Mouse (Mus musculus): ENCODE measurements around the gene Tspoap1.

Gene Tspoap1

GRCm38 (mm10) chr11:87759609-87760005, 734 bp upstream of the Tspoap1 start:
- peak; percentile 62 for DNase-seq

GRCm38 (mm10) chr11:87761181-87761721, 910 bp downstream of the Tspoap1 start:
- no peak for DNase-seq

GRCm38 (mm10) chr11:87761806-87762701, 1.7 kb downstream of the Tspoap1 start:
- DNase-seq: no peak

- DNase-seq: peak; percentile 31
Observed at GRCm38 (mm10) chr11:87762702-87763385, 2.5 kb downstream of the Tspoap1 start.

- peak; percentile 79 for DNase-seq
Observed at GRCm38 (mm10) chr11:87763511-87763987, 3.2 kb downstream of the Tspoap1 start.

GRCm38 (mm10) chr11:87763988-87764876, 3.9 kb downstream of the Tspoap1 start:
- peak; percentile 67 for DNase-seq

GRCm38 (mm10) chr11:87768745-87769144, 8.4 kb downstream of the Tspoap1 start:
- no peak for DNase-seq

GRCm38 (mm10) chr11:87770989-87771388, 10.6 kb downstream of the Tspoap1 start:
- peak; percentile 81 for DNase-seq

GRCm38 (mm10) chr11:87772354-87772753, 12.0 kb downstream of the Tspoap1 start:
- DNase-seq: no peak

GRCm38 (mm10) chr11:87778100-87778765, 17.9 kb downstream of the Tspoap1 start:
- peak; percentile 54 for DNase-seq

GRCm38 (mm10) chr11:87778915-87779314, 18.6 kb downstream of the Tspoap1 start:
- DNase-seq: no peak

- DNase-seq: no peak
Observed at GRCm38 (mm10) chr11:87779392-87779791, 19.1 kb downstream of the Tspoap1 start.

- no peak for DNase-seq
Observed at GRCm38 (mm10) chr11:87780130-87780529, 19.8 kb downstream of the Tspoap1 start.

- DNase-seq: no peak
Observed at GRCm38 (mm10) chr11:87790088-87790487, 29.7 kb downstream of the Tspoap1 start.

GRCm38 (mm10) chr11:87793460-87793859, 33.1 kb downstream of the Tspoap1 start, which contains the start of gene Mpo:
Gene Mpo, plus strand, starts transcription at chr11:87793581.
- no peak for DNase-seq

- DNase-seq: peak; percentile 27
Observed at GRCm38 (mm10) chr11:87801711-87802275, 41.5 kb downstream of the Tspoap1 start.

GRCm38 (mm10) chr11:87802621-87803020, 42.3 kb downstream of the Tspoap1 start:
- DNase-seq: no peak

- no peak for DNase-seq
Observed at GRCm38 (mm10) chr11:87805448-87805847, 45.1 kb downstream of the Tspoap1 start.

- no peak for DNase-seq
Observed at GRCm38 (mm10) chr11:87807433-87807832, 47.1 kb downstream of the Tspoap1 start.

GRCm38 (mm10) chr11:87808236-87808635, 47.9 kb downstream of the Tspoap1 start:
- DNase-seq: no peak

- no peak for DNase-seq
Observed at GRCm38 (mm10) chr11:87811396-87811795, 51.1 kb downstream of the Tspoap1 start.
